Mouse (Mus musculus) forelimb bud, embryonic 11.5 days (tissue): ENCODE measurements at regions not wholly inside any gene's neighbourhood (a gene's known extent, or its start where the extent isn't known, plus 50 kb on each side); places are given as distances from the start of the nearest gene placed in this dataset.

Experiments used
- DNase-seq: peaks from one replicate; pipeline ENCODE4 v3.0.0-alpha.2; 2012; ENCODE audit warnings: low read depth, low spot score

- no peak for DNase-seq
These were observed 101.2 kb upstream of the Mycn start for GRCm38 (mm10) chr12:13042934-13043333.

- no peak for DNase-seq
These were observed 93.5 kb upstream of the Mycn start for GRCm38 (mm10) chr12:13035108-13035741.

DNA sequence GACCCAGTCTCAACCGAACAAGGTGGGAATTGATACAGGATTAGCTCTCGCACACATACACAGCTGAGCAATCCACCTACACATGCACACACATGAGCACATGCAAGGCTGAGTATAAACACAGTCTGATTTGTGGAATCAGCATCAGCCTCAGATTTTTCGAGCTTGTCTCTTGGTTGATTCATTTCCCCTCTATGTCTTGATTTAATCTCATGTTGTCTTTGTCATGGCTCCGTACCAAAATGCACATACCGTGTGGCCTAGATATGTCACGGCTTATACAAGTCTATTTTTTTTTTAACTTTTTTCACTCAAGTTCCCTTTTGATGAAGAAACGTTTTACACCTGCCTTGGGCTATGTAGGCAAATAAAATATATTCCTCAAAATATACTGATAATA is 88.6 kb upstream of the Mycn start:
- no peak for DNase-seq

- no peak for DNase-seq
These were observed 86.4 kb upstream of the Mycn start for GRCm38 (mm10) chr12:13028086-13028485.

GRCm38 (mm10) chr12:13026041-13026580 is 84.4 kb upstream of the Mycn start:
- DNase-seq: peak; percentile 49

- DNase-seq: no peak
These were observed 82.6 kb upstream of the Mycn start for GRCm38 (mm10) chr12:13024215-13024841.

- no peak for DNase-seq
These were observed 69.5 kb upstream of the Mycn start for GRCm38 (mm10) chr12:13011023-13011761.

DNA sequence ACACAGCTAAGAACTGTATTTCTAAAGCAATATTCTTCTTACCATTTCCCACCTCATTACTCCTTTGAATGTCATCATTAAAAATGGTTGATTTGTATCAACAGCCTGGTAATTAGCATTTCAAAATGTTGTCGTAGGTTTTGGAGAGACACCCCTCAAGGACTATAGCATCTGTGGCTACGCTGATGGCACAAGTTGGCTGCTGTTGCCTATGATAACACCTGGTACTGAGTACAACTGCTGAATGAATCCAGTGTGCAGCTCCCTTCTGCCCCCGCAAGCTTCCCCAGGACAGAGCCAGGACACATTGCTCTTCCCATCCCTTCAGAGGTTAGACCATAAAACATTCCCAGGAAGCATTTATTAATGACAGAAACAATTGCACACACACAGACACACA is 68.7 kb upstream of the Mycn start:
- no peak for DNase-seq

DNA sequence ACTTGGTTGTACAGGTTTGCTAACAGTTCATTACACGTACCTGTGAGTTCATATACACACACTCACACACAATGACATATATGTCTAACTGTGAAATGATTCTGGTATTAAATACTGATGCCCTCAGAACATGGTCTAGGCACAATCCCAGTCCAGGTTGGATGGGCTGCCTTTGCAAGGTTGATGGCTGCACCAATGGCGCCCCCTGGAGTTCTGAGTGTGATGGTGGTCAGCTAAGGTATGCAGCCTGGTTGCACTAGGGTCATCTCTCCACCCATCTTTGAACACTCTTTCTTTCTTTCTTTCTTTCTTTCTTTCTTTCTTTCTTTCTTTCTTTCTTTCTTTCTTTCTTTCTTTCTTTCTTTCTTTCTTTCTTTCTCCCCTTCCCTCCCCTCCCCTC is 67.8 kb upstream of the Mycn start:
- no peak for DNase-seq

GRCm38 (mm10) chr12:13002703-13003102 is 61.0 kb upstream of the Mycn start:
- no peak for DNase-seq

DNA sequence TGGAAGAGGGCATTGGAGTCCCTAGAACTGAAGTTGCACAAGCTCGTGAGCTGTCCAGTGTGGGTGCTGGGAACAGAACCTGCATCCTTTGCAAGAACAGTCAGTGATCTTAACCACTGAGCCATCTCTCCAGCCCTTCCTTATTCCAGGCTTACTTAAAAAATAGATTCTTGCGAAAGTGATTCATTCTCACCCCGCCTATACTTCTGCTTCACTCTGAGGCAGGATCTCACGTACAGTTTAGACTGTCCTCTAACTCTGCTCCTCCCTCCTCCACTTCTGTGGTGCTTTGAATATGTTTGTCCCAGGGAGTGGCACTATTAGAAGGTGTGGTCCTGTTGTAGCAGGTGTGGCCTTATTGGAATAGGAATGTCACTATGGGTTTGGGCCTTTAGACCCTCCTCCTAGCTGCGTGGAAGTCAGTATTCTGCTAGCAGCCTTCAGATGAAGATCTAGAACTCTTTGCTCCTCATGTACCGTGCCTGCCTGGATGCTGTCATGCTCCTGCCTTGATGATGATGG is 60.4 kb upstream of the Mycn start:
- DNase-seq: no peak

DNA sequence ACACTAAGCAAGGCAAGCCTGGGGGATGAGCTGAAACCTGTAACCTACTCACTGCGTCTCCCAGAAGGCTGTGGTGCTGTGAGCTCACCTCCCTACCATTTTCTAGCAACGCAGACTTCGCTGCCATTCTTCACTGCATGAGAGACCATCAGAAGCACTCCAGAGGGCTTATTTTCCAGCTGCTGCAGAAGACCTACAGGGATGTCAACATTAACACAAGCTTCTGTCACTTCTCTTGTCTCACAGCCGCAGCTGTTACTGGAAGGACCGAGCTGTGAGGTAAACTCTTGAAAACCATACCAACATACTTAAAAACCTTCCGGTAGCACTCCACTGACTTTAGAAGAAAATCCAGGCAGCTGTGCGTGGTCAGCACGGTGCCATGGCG is 54.3 kb upstream of the Mycn start:
- no peak for DNase-seq

GRCm38 (mm10) chr12:12995061-12995973 is 53.6 kb upstream of the Mycn start:
- peak; percentile 35 for DNase-seq

- DNase-seq: no peak
These were observed 52.4 kb upstream of the Mycn start for GRCm38 (mm10) chr12:12993894-12994714.
